Mouse (Mus musculus): Measurements from ENCODE around the gene Cyp2b23.

- TF ChIP-seq CTCF (IDR thresholded peaks at IDR 0.05; ENCODE audit: insufficient read depth, low read length): no peak
- TF ChIP-seq POLR2A (IDR thresholded peaks at IDR 0.05; ENCODE audit: borderline replicate concordance, extremely low read depth, low read depth, low read length): no peak
Observed at GRCm38 (mm10) chr7:26666011-26666410, 20.2 kb downstream of the Cyp2b23 start.

All from lung, adult 2 months (tissue).